Mouse (Mus musculus) kidney, postnatal 4 days (tissue): ENCODE results near the gene Fam13c.
A peak's percentile ranks its signal among the peaks of the same experiment; 100 is the strongest.

Experiments
- DNase-seq, 2 experiments: peaks; one replicate each; pipeline ENCODE4 v3.0.0; 2021; ENCODE audit warnings: mixed read lengths in 2 of 2

Gene Fam13c

GRCm38 (mm10) chr10:70465638-70466037, 25.4 kb downstream of the Fam13c start:
- DNase-seq = peak in 1 of 2 experiments; percentile 4

DNA sequence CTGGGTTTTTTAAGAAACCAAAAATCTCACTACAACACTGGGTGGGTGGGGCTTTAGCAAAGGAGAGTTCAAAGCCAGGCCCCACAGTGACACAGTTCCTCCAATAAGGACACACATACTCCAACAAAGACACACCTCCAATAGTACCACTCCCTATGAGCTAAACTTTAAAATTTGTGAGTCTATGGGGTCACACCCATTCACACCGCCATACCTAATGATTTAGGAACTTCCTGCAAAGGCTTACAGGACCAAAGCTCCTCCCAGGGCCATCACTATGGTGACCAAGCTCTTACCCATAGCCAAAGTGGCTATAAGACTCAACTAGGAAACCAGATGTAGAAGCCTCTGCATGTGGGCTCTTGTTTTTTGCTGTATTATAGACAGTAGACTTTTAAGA, 30.6 kb downstream of the Fam13c start:
- DNase-seq = no peak

DNA sequence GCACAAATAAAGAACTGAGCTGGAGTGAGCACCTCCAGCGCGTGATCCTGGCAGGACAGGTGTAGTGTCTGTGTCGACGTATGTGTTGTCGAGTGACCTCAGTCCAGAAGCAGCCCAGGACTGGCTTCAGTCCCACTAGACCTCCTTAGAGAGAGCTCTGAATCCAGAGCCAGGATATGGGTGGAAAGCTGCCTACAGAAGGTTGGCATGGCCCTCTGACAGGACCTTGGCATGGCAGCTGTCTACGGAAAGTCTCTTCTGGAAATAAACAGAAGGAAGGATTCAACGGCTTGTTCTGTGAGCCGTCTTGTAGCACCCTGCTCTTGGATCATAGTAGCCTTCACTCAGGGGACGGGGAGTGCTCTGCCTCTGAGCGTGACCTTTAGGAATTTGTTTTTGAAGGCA, 37.5 kb downstream of the Fam13c start:
- DNase-seq = no peak

- peak; percentile 44 to 51 for DNase-seq
Measured at GRCm38 (mm10) chr10:70483736-70484135, 43.5 kb downstream of the Fam13c start.

- DNase-seq = peak in 1 of 2 experiments; percentile 18
Measured at GRCm38 (mm10) chr10:70484568-70485286, 44.4 kb downstream of the Fam13c start.

DNA sequence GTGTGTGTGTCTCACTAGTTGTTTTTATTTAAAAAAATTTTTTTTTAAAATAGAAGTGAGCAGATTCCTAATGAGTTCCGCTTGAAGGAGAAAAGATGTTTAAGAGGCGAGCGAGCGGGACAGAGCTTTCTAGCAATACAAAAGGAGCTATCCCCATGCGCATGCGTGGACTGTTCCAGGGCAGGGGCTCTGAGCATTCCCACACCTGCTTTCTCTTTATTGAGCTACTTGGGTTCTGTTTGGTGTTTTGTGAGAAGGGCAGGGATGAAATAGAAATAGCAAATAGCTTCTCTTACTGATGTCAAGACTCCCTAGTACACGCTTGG, 45.0 kb downstream of the Fam13c start:
- DNase-seq = peak; percentile 67 to 72

- no peak for DNase-seq
Measured at GRCm38 (mm10) chr10:70486651-70487050, 46.4 kb downstream of the Fam13c start.

GRCm38 (mm10) chr10:70493891-70494290, 53.6 kb downstream of the Fam13c start:
- no peak for DNase-seq

GRCm38 (mm10) chr10:70494441-70494840, 54.2 kb downstream of the Fam13c start:
- peak; percentile 22 to 37 for DNase-seq

DNA sequence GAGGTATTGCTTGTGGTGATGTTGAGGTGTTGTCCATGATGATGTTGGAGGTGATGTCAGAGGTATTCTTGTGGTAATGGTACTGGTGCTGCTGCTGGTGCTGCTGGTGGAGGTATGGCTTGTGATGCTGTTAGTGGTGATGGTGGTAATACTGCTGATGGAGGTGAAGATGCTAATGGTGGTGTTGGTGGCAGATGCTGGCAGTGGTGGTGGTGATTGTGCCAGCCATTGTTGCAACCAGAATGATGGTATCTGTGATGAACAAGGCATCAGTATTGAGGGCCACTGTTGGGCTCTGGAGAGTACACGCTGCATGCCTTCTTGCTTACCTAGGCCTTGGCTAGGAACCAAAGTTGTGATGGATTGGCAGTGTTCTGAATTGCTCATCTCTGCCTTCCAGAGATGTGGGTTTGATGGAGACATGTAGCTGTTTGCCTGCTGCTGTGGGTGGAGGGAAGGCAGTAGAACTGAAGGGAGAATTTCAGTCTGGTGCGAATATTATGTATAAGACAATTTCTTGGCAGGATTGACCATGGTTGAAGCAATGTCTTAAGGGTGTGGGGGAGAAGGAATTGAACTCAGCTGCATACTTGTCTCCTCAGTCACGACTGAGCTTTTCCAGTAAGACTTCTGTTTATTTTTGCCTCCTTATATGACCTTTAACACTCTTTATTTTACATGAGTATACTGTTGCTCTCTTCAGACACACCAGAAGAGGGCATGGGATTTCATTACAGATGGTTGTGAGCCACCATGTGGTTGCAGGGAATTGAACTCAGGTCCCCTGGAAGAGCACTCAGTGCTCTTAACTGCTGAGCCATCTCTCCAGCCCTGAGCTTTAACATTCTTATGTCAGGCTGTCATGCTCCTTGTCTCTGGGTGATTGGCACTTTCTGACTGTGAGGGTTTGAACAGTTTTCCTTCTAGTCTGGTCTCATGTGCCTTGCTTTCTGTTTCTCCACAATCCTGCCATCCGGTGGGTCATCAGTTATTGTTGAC, 55.1 kb downstream of the Fam13c start:
- no peak for DNase-seq

DNA sequence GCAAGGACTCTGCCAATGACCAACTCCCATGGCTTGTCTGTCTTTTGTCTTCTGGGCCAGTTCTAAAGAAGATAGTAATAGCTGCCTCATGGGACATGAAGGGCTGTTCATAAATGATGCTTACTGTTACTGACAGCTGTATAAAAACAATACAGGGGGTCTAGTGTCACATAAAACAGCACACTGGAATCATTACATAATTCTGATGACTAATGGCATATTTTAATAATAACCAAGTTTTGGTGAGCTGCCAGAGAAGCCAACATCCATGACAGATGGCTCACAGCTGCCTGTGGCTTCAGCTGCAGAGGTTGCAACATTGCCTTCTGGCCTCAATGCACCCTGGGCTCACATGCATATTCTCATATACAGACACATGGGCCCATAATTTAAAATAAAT, 56.7 kb downstream of the Fam13c start:
- peak; percentile 57 to 62 for DNase-seq

- no peak for DNase-seq
Measured at GRCm38 (mm10) chr10:70498328-70498727, 58.0 kb downstream of the Fam13c start.

DNA sequence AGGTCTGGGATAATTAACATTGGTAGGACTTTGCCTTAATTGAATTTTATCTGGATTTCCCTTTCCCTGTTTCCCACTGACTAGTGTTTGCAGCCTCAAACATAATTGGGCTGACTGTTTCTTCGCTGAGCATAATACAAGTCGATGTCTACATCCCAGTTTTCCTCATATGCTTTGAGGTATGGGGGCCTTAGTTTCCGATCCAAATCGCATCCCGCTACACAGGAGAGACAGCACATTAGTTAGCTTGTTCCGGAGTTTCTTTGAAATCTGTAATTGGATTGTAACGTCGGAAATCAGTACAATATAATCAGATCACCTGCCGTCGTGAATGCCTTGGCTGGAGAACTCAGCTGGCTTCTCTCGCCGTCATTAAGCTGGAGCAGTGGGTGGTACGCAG, 59.0 kb downstream of the Fam13c start:
- DNase-seq = no peak

DNA sequence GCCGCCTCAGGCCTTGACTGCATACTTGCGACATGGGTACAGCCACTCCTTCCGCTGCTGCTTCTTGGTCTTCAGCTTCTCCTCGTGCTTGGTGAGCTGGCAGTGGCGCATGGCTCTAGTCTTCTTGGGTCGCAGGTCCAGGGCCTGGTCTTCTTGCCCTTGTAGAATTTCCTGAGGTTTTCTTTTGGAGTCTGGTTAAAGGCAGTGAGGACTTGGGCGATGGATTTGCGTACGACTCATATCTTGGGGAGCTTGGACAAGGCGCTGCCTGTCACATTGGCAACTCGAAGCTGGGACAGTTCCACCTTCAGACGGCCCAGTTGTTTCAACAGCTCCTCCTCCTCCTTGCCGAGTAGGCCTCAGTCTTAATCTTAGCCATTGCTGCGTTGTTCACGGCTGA, 64.6 kb downstream of the Fam13c start:
- DNase-seq = no peak

DNA sequence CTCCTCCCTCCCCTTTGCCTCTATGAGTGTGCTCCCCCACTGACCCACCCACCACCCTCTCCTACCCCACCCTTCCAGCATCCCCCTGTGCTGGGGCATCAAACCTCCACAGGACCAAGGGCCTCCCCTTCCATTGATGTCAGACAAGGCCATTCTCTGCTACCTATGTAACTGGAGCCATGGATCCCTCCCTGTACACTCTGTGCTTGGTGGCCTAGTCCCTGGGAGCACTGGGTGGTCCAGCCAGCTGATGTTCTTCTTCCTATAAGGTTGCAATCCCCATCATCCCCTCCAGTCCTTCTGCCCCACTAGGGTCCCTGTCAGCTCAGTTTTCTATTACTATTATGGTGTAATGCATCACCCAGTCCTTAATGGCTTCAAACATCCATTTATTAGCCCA, 65.1 kb downstream of the Fam13c start:
- DNase-seq = no peak

- DNase-seq = no peak
Measured at GRCm38 (mm10) chr10:70505842-70506241, 65.6 kb downstream of the Fam13c start.

GRCm38 (mm10) chr10:70506499-70507168, 66.4 kb downstream of the Fam13c start:
- DNase-seq = peak; percentile 37 to 41

- no peak for DNase-seq
Measured at GRCm38 (mm10) chr10:70507880-70508279, 67.6 kb downstream of the Fam13c start.

DNA sequence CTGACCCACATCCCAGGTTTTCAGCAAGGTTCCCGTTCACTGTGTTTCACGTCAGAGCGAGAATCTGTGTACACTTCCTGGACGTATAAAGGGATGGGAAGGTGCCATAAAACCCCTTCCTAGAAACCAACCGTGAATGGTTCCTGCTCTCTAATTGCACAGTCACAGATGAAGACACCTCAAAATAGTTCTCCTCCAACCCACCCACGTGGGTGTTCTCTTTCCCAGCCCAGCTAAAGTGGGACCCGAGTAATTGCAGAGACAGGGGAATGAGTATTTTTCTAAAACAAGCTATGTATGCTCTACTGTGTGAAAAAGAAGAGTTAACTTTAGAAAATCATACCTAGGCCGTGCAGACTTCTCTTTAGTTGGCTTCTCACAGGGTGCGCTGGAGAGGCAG, 74.6 kb downstream of the Fam13c start:
- no peak for DNase-seq

DNA sequence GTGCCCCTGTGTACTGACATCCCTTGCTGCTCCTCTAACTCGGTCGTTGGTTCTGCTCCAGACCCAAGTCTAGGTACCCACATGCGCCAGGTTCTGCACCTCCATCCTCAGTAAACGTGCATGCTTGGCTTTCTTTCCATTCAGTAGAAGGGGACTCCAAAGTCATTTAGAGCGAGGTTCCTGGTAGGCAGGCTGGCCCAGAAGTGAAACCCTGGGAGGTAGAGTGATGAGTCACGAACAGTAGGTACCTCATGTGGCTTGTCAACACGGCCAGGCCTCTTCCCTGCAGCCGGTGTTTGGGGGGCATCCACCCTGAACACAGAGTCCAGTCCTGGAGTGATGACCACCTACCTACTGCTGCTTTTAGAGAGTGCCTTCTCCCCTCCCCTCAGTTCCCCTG, 76.4 kb downstream of the Fam13c start:
- DNase-seq = no peak

DNA sequence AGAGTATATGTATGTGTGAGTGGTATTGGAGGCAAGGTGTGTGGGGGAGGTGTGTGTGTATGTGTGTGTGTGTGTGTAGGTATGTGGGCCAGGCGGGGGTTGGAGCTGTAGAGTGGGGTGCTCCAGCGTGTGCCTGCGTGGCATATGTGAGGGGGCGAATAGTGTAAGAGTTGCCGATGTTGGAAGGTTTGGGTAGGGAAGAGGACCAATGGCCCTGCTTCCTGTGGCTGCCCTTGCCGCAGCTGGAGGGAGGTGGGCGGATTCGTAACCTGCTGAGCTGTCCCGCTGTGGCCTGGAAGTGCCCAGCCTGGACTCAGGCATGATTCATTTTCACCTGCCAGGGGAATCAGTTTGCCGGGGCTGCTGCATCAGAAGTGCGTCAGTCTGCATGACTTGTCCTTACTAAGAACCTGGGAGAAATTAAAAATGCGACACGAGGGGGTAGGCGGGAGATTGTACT, 79.4 kb downstream of the Fam13c start:
- DNase-seq = no peak

DNA sequence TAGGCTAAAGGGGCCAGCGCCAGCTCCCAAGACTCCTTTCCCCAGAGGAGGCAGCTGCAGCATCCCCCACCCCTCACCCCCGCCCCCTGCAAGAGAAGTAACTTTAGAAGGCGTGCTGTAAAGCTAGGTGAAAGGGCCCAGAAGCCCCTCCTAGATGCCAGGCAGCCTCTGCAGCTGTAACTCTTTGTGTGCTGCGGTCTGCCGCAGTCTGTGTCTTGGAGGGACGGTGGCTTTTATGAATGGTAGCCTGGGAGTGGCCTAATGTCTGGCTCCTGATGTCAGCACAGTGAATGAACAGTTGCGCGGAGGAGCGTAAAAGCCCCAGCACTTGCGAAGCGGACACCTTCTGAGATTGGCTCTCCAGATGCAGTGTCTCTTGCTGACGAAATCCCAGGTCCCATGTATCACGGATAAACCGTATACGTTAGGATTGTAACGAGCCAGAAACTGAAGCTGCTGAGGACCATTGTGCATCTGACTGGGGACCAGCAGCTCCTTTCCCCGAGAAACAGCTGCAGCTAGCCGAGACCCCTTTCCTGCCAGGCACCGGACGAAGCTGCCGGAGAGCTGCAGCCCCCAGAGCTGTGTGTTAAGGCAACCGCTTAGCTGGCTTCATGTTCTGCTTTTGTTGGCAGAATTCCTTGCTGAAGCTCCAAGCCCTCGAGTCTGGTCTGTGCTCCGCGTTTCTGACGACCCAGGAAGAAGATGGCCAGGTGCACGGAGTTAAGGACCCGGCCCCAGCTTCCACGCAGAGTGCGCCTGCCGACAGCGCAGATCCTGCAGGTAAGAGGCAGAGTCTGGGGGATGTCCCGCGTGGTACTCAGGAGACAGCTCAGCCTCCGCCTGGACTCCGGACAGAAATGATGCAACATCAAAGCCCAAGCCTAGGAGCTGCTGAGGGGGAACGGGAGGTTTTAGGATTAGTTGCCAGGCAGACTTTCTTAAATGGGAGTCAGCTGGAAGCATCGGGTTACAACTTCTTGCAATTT, 80.2 kb downstream of the Fam13c start:
- peak; percentile 36 to 50 for DNase-seq
